Mouse (Mus musculus) hindbrain, postnatal 0 days (tissue): Measurements from ENCODE around the gene Mafk. TPM values are rescaled to one million over a fixed set of nuclear protein-coding genes. Genes with fewer than 3 reads are reported as not detected.

Experiments
- ATAC-seq: fragments of 200-750 bp; cut with Nextera tagmentation; 2 replicates; pipeline ENCODE4 v1.8.0; 2017; ENCODE audit warnings: mild to moderate bottlenecking, moderate TSS enrichment, moderate library complexity
- DNase-seq: peaks from one replicate; pipeline ENCODE4 v3.0.0-alpha.2; 2015; ENCODE audit warnings: low spot score
- H3K27ac ChIP-seq: fragments of 300-500 bp; sonication (generic); 2 replicates; pipeline ENCODE4 v1.5.1; 2014; ENCODE audit warnings: mild to moderate bottlenecking
- H3K27me3 ChIP-seq: fragments of 300-500 bp; sonication (generic); 2 replicates; pipeline ENCODE4 v1.6.1; 2014; ENCODE audit warnings: low read length, mixed read lengths; ENCODE audit not compliant: insufficient read depth
- H3K36me3 ChIP-seq: fragments of 300-500 bp; sonication (generic); 2 replicates; pipeline ENCODE4 v1.6.1; 2014; ENCODE audit warnings: low read length, mixed read lengths; ENCODE audit not compliant: insufficient read depth
- H3K4me1 ChIP-seq: fragments of 300-500 bp; sonication (generic); 2 replicates; pipeline ENCODE4 v1.6.1; 2014; ENCODE audit warnings: antibody characterized with exemption, low read length, mixed read lengths; ENCODE audit not compliant: insufficient read depth
- H3K4me2 ChIP-seq: fragments of 300-500 bp; sonication (generic); 2 replicates; pipeline ENCODE4 v1.6.1; 2014; ENCODE audit warnings: low read depth, mild to moderate bottlenecking, low read length, moderate library complexity, mixed read lengths
- H3K4me3 ChIP-seq: fragments of 300-500 bp; sonication (generic); 2 replicates; pipeline ENCODE4 v1.5.1; 2014; ENCODE audit warnings: low read length
- H3K9ac ChIP-seq: fragments of 300-500 bp; sonication (generic); replicated peaks from 2 replicates; pipeline ENCODE4 v1.6.1; 2014; ENCODE audit warnings: mild to moderate bottlenecking, low read length, moderate library complexity, mixed read lengths
- H3K9me3 ChIP-seq: fragments of 300-500 bp; sonication (generic); 2 replicates; pipeline ENCODE4 v1.6.1; 2016; ENCODE audit warnings: low read length, mixed read lengths
- CTCF ChIP-seq: IDR thresholded peaks from 2 replicates; pipeline ENCODE4 v1.5.1; 2016; ENCODE audit warnings: antibody characterized with exemption, control low read depth, low read depth
- WGBS: fragments of 180-500 bp; shearing (Covaris S2); extraction: QIAGEN DNeasy Blood & Tissue Kit; methylation state at CpG from one replicate; pipeline ENCODE4 v1.1.7; 2014; 5-methylcytosine and 5-hydroxymethylcytosine counted together
- polyA plus RNA-seq: library from polyadenylated mRNA; unstranded; fragments of >200 nt; fragmentation: Nextera tagmentation; extraction: Ambion mirVana; gene quantifications from 2 replicates; pipeline ENCODE4 v1.2.1, GENCODE M21; 2015
- total RNA-seq: library from RNA; depleted of rRNA; stranded (reverse); fragments of >200 nt; gene quantifications from 2 replicates; pipeline ENCODE4 v1.2.3, GENCODE M21; 2014

Mafk gene
- total and polyA plus RNA-seq, 2 experiments from 2014 or later = 7.0 to 13.1 TPM

DNA sequence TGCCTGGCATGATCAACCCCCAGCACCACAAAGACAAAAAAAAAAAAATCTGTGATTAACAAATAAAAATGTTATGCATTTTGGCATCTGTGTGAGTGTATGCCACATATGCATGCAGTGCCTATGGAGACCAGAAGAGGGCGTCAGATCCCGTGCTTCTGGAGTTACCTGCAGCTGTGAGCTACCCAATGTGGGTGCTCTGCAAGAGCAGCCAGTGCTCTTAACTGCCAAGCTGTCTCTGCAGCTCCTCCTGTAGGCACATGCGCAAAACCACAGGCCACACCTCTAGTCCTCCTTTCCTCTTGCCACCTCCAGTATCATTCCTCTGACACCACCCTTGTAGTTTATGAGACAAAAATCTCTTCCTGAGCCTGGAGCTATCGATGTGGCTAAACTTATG lies 18.1 kb downstream of the Mafk start:
- H3K4me1 ChIP-seq = no peaks in the 10 kb centered on the region
- WGBS = 69% methylated on average over 4 of the region's 4 CpGs
- ATAC-seq (no peak), DNase-seq (no peak)
- H3K27me3 ChIP-seq = no peaks in the 10 kb centered on the region; the same call in 1 of the 2 replicates
- no peak overlapping the region for H3K4me3 ChIP-seq
- TF ChIP-seq CTCF = peak; percentile 34; the same call in 1 of the 2 replicates
- H3K9me3 ChIP-seq = no peaks in the 10 kb centered on the region
- no peaks in the 10 kb centered on the region for H3K36me3 ChIP-seq
- no peak overlapping the region for H3K27ac ChIP-seq
- H3K4me2 ChIP-seq = no peak overlapping the region
- no peak overlapping the region for H3K9ac ChIP-seq

- TF ChIP-seq CTCF = no peak
- ATAC-seq (no peak), DNase-seq (no peak)
- H3K4me3 ChIP-seq = no peak overlapping the region
- H3K27ac ChIP-seq = no peak overlapping the region
- H3K4me1 ChIP-seq = no peaks in the 10 kb centered on the region
- no peaks in the 10 kb centered on the region for H3K9me3 ChIP-seq
- no peak overlapping the region for H3K4me2 ChIP-seq
- no peaks in the 10 kb centered on the region for H3K36me3 ChIP-seq
- no peak overlapping the region for H3K9ac ChIP-seq
- H3K27me3 ChIP-seq = no peaks in the 10 kb centered on the region; the same call in 1 of the 2 replicates
- 75% methylated on average over 14 of the region's 15 CpGs for WGBS
These were observed 20.5 kb downstream of the Mafk start for GRCm38 (mm10) chr5:139811677-139812397.

DNA sequence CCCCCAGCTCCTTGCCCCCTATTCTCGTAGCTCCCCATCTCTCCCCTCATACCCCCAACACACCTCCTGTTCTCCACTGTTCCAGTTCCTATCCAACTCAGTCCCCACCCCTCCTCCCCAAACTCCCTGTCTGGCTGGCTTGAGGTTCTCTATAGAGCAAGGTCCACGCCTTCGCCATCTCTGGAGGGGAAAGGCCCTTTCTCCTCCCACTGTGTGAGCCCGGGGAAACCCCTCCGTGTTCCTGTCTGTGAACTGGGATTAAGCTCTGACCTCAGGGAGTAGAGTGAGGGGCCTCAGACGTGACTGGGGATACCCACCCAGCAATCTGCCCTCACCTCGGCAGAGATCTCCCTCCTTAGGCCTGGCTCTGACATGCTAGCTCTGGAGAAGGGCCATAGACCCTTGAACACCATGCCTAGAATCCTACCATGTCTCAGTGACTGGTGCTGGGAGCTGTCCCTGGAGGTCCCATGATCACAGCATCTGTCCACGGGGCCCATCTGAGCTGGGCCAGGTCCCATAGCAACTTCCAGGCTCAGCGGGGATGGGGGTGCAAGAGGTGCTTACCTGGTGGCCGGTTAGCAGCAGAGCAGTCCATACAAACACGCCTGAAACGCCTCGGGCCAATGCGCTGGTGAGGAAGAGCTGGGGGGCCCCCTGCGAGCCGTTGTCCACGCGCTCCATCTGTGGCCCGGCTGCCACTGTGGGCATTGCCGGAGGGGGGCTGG lies 21.2 kb downstream of the Mafk start:
- DNase-seq (no peak), ATAC-seq (no peak)
- Histone ChIP-seq H3K27ac (no peak overlapping the region), H3K27me3 (no peaks in the 10 kb centered on the region; the same call in 1 of the 2 replicates), H3K4me1 (no peaks in the 10 kb centered on the region), H3K9me3 (no peaks in the 10 kb centered on the region), H3K9ac (no peak overlapping the region), H3K4me2 (no peak overlapping the region), H3K36me3 (no peaks in the 10 kb centered on the region), H3K4me3 (no peak overlapping the region)
- TF ChIP-seq CTCF = no peak
- 62% methylated on average over 20 of the region's 20 CpGs for WGBS

- H3K9me3 ChIP-seq = no peaks in the 10 kb centered on the region
- ATAC-seq = no peak
- no peak overlapping the region for H3K27ac ChIP-seq
- no peak for TF ChIP-seq CTCF
- H3K4me2 ChIP-seq = no peak overlapping the region
- DNase-seq = no peak
- no peak overlapping the region for H3K9ac ChIP-seq
- no peaks in the 10 kb centered on the region; the same call in 1 of the 2 replicates for H3K27me3 ChIP-seq
- no peak overlapping the region for H3K4me3 ChIP-seq
- WGBS = 42% methylated on average over 10 of the region's 10 CpGs
- no peaks in the 10 kb centered on the region for H3K36me3 ChIP-seq
- H3K4me1 ChIP-seq = no peaks in the 10 kb centered on the region
These were observed 21.8 kb downstream of the Mafk start for GRCm38 (mm10) chr5:139813126-139813490.

DNA sequence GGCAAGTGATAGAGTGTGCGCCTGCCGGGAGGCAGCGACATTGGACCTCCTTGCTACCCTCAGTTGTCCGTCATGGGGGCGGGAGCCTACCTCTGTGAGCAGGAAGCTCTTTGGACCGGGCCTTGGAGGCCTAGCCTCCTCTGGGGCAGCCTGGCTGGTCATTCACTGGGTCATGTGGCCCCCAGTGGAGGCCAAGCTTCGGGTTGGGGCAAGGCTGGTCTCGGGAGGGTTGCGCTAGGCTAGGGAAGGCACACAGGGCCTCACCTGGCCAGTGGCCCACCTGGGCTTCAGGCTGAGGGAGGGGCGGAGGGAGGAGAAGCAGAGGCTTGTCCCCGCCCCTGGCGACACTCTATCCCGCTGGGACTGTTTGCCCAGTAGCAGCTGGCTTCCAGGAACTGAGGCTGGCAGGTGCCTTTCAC lies 22.7 kb downstream of the Mafk start:
- no peak overlapping the region for H3K4me3 ChIP-seq
- DNase-seq (no peak), ATAC-seq (no peak)
- 16% methylated on average over 13 of the region's 13 CpGs for WGBS
- no peak overlapping the region for H3K4me2 ChIP-seq
- H3K27ac ChIP-seq = no peak overlapping the region
- H3K9ac ChIP-seq = no peak overlapping the region
- TF ChIP-seq CTCF = no peak
- H3K36me3 ChIP-seq = no peaks in the 10 kb centered on the region
- no peaks in the 10 kb centered on the region; the same call in 1 of the 2 replicates for H3K27me3 ChIP-seq
- no peaks in the 10 kb centered on the region for H3K4me1 ChIP-seq
- no peaks in the 10 kb centered on the region for H3K9me3 ChIP-seq

- ATAC-seq = no peak
- Histone ChIP-seq H3K27me3 (no peaks in the 10 kb centered on the region; the same call in 1 of the 2 replicates), H3K4me3 (no peak overlapping the region), H3K36me3 (no peaks in the 10 kb centered on the region), H3K4me2 (no peak overlapping the region), H3K4me1 (no peaks in the 10 kb centered on the region), H3K9me3 (no peaks in the 10 kb centered on the region), H3K9ac (no peak overlapping the region), H3K27ac (no peak overlapping the region)
- WGBS = 53% methylated on average over 6 of the region's 6 CpGs
- DNase-seq = peak; percentile 34
- TF ChIP-seq CTCF = no peak
These were observed 24.7 kb downstream of the Mafk start for GRCm38 (mm10) chr5:139815964-139816363.

GRCm38 (mm10) chr5:139816445-139816844 lies 25.1 kb downstream of the Mafk start:
- DNase-seq = no peak
- H3K36me3 ChIP-seq = peaks cover 4% of the 10 kb centered on the region; the same call in 1 of the 2 replicates
- no peak for ATAC-seq

More at GRCm38 (mm10) chr5:139816445-139816844, 25.1 kb downstream of the Mafk start:
- no peak overlapping the region for H3K4me2 ChIP-seq
- H3K9ac ChIP-seq = no peak overlapping the region
- H3K4me1 ChIP-seq = no peaks in the 10 kb centered on the region
- H3K27me3 ChIP-seq = no peaks in the 10 kb centered on the region; the same call in 1 of the 2 replicates
- no peak for TF ChIP-seq CTCF
- H3K9me3 ChIP-seq = no peaks in the 10 kb centered on the region
- H3K4me3 ChIP-seq = no peak overlapping the region
- no peak overlapping the region for H3K27ac ChIP-seq
